Mouse (Mus musculus): ENCODE data around the gene Kdsr.

- TF ChIP-seq UBTF (IDR thresholded peaks at IDR 0.05; ENCODE audit: low read depth, low read length) (no peak), CHD2 (IDR thresholded peaks at IDR 0.05; ENCODE audit: low read length) (no peak), RAD21 (IDR thresholded peaks at IDR 0.05; ENCODE audit: low read depth, low read length) (no peak), NRF1 (IDR thresholded peaks at IDR 0.05; ENCODE audit: low read depth, low read length) (no peak), POLR2A (IDR thresholded peaks at IDR 0.05; ENCODE audit: low read depth, low read length) (no peak), CTCF (conservative IDR thresholded peaks at IDR 0.05 in 1 of 2, IDR thresholded peaks at IDR 0.05 in 1 of 2; ENCODE audit: low read depth in 2 of 2, low read length in 2 of 2) (no peak)
Measured at GRCm38 (mm10) chr1:106716141-106716540, 43.4 kb downstream of the Kdsr start.

Measured in CH12.LX (cell line).